Mouse (Mus musculus) stomach, postnatal 0 days (tissue): ENCODE results near the gene Prr3. TPM values are rescaled to one million over a fixed set of nuclear protein-coding genes. Genes with fewer than 3 reads are reported as not detected.

Experiments
- ATAC-seq: fragments of 200-750 bp; cut with Nextera tagmentation; 2 replicates; pipeline ENCODE4 v1.8.0; 2017; ENCODE audit not compliant: low FRiP score, low TSS enrichment
- DNase-seq: peaks from one replicate; pipeline ENCODE4 v3.0.0-alpha.2; 2016; ENCODE audit warnings: low spot score
- H3K27ac ChIP-seq: fragments of 300-500 bp; sonication (generic); replicated peaks from 2 replicates; pipeline ENCODE4 v1.5.1; 2014; ENCODE audit warnings: mild to moderate bottlenecking, control low read depth
- H3K27me3 ChIP-seq: fragments of 300-500 bp; sonication (generic); 2 replicates; pipeline ENCODE4 v1.6.1; 2014; ENCODE audit warnings: low read length; ENCODE audit not compliant: control insufficient read depth, insufficient read depth
- H3K36me3 ChIP-seq: fragments of 300-500 bp; sonication (generic); 2 replicates; pipeline ENCODE4 v1.6.1; 2014; ENCODE audit warnings: low read length, mixed read lengths; ENCODE audit not compliant: control insufficient read depth, insufficient read depth
- H3K4me1 ChIP-seq: fragments of 300-500 bp; sonication (generic); replicated peaks from 2 replicates; pipeline ENCODE4 v1.6.1; 2014; ENCODE audit warnings: antibody characterized with exemption; ENCODE audit not compliant: control insufficient read depth, insufficient read depth
- H3K4me2 ChIP-seq: fragments of 300-500 bp; sonication (generic); replicated peaks from 2 replicates; pipeline ENCODE4 v1.6.1; 2014; ENCODE audit warnings: low read depth, mild to moderate bottlenecking, control low read depth, moderate library complexity
- H3K4me3 ChIP-seq: fragments of 300-500 bp; sonication (generic); 2 replicates; pipeline ENCODE4 v1.5.1; 2014; ENCODE audit warnings: low read depth, low read length, control low read depth
- H3K9ac ChIP-seq: fragments of 300-500 bp; sonication (generic); 2 replicates; pipeline ENCODE4 v1.6.1; 2014; ENCODE audit warnings: mild to moderate bottlenecking, low read length, control low read depth, mixed read lengths
- H3K9me3 ChIP-seq: fragments of 300-500 bp; sonication (generic); 2 replicates; pipeline ENCODE4 v1.6.1; 2016; ENCODE audit warnings: low read length; ENCODE audit not compliant: control insufficient read depth
- CTCF ChIP-seq: IDR thresholded peaks from 2 replicates; pipeline ENCODE4 v1.5.1; 2016; ENCODE audit warnings: antibody characterized with exemption, low read depth, mild to moderate bottlenecking, moderate library complexity
- EP300 ChIP-seq: optimal IDR thresholded peaks from 2 replicates; pipeline ENCODE3; 2016; ENCODE audit warnings: antibody characterized with exemption
- WGBS: fragments of 180-500 bp; shearing (Covaris S2); extraction: QIAGEN DNeasy Blood & Tissue Kit; methylation state at CpG from one replicate; pipeline ENCODE4 v1.1.7; 2014; 5-methylcytosine and 5-hydroxymethylcytosine counted together
- microRNA counts: library from miRNA; unstranded; fragments of <30 nt; microRNA quantifications from one replicate; lab custom pipeline; 2015
- microRNA-seq: library from miRNA; unstranded; fragments of <30 nt; microRNA quantifications from one replicate; pipeline ENCODE4, GENCODE M21; 2016
- polyA plus RNA-seq: library from polyadenylated mRNA; unstranded; fragments of >200 nt; fragmentation: Nextera tagmentation; extraction: Ambion mirVana; gene quantifications from 2 replicates; pipeline ENCODE4 v1.2.1, GENCODE M21; 2015

Gene Prr3
- polyA plus RNA-seq, 1 experiment from 2014 or later, result 10.9 TPM

- H3K4me1 ChIP-seq, result no peaks in the 10 kb centered on the region
- ATAC-seq (no peak; the same call in 1 of the 2 replicates), DNase-seq (no peak)
- H3K27ac ChIP-seq, result no peak overlapping the region
- peaks cover 36% of the 10 kb centered on the region for H3K36me3 ChIP-seq
- H3K27me3 ChIP-seq, result no peaks in the 10 kb centered on the region
- H3K4me3 ChIP-seq, result no peak overlapping the region
- 97% methylated on average over 2 of the region's 2 CpGs for WGBS
- TF ChIP-seq EP300 (no peak), CTCF (no peak)
- H3K9ac ChIP-seq, result no peak overlapping the region
- H3K9me3 ChIP-seq, result no peaks in the 10 kb centered on the region
- H3K4me2 ChIP-seq, result no peak overlapping the region
These were observed 50.5 kb downstream of the Prr3 start for GRCm38 (mm10) chr17:35929534-35929933.

- no peak overlapping the region for H3K4me3 ChIP-seq
- H3K4me1 ChIP-seq, result no peaks in the 10 kb centered on the region
- H3K4me2 ChIP-seq, result no peak overlapping the region
- TF ChIP-seq CTCF (no peak), EP300 (no peak)
- DNase-seq, result no peak
- no peak overlapping the region for H3K27ac ChIP-seq
- no peaks in the 10 kb centered on the region for H3K27me3 ChIP-seq
- H3K9ac ChIP-seq, result no peak overlapping the region
- peaks cover 40% of the 10 kb centered on the region for H3K36me3 ChIP-seq
- 66% methylated on average over 1 of the region's 1 CpGs for WGBS
- no peak for ATAC-seq
- no peaks in the 10 kb centered on the region for H3K9me3 ChIP-seq
These were observed 52.6 kb downstream of the Prr3 start for GRCm38 (mm10) chr17:35927471-35927870.

- no peak overlapping the region for H3K4me3 ChIP-seq
- H3K27ac ChIP-seq, result no peak overlapping the region
- H3K9ac ChIP-seq, result no peak overlapping the region
- ATAC-seq (no peak), DNase-seq (no peak)
- H3K9me3 ChIP-seq, result no peaks in the 10 kb centered on the region
- peaks cover 23% of the 10 kb centered on the region for H3K36me3 ChIP-seq
- H3K27me3 ChIP-seq, result no peaks in the 10 kb centered on the region
- WGBS, result 91% methylated on average over 4 of the region's 4 CpGs
- no peak overlapping the region for H3K4me2 ChIP-seq
- H3K4me1 ChIP-seq, result peaks cover 4% of the 10 kb centered on the region
- TF ChIP-seq CTCF (no peak), EP300 (no peak)
These were observed 56.8 kb downstream of the Prr3 start for GRCm38 (mm10) chr17:35923281-35923680.

GRCm38 (mm10) chr17:35922566-35922965, 57.5 kb downstream of the Prr3 start:
- no peaks in the 10 kb centered on the region for H3K27me3 ChIP-seq
- DNase-seq (no peak), ATAC-seq (no peak)
- H3K27ac ChIP-seq, result no peak overlapping the region
- H3K36me3 ChIP-seq, result peaks cover 16% of the 10 kb centered on the region
- no peak overlapping the region for H3K4me3 ChIP-seq
- 0 out of 2 replicates have a peak overlapping the region, but pooled peaks have one; percentile 14 for H3K9ac ChIP-seq
- H3K4me1 ChIP-seq, result peaks cover 4% of the 10 kb centered on the region
- 79% methylated on average over 3 of the region's 3 CpGs for WGBS
- TF ChIP-seq EP300, result no peak
- no peak for TF ChIP-seq CTCF
- H3K9me3 ChIP-seq, result no peaks in the 10 kb centered on the region
- H3K4me2 ChIP-seq, result no peak overlapping the region

MicroRNA genes within 50 kb of the gene (microRNA counts, 519-probe panel; counts per million panel counts)
- microRNA mmu-miR-877 (lab: Ali Mortazavi, UCI), result not detected

Small RNAs within 50 kb of the gene (microRNA-seq; reads per million reads assigned to microRNA genes)
- 27.0 reads per million, percentile 28 among the genes with 10 or more reads in this experiment for gene Mir877

Other genes starting within 250 kb of the Prr3 start
- gene Ier3, start 158.6 kb downstream of the Prr3 start, polyA plus RNA-seq, result 74.8 and 79.5 TPM in 2 replicates
- gene Flot1, start 157.0 kb downstream of the Prr3 start, polyA plus RNA-seq, result 41.0 and 43.5 TPM in 2 replicates
- gene Tubb5, start 141.9 kb downstream of the Prr3 start, polyA plus RNA-seq, result 251 and 296 TPM in 2 replicates
- 2.1 and 2.2 TPM in 2 replicates for gene Mdc1, start 138.7 kb downstream of the Prr3 start, polyA plus RNA-seq
- 27.3 and 27.4 TPM in 2 replicates for gene Nrm, start 118.9 kb downstream of the Prr3 start, polyA plus RNA-seq
- gene Ppp1r18, start 114.6 kb downstream of the Prr3 start, polyA plus RNA-seq, result 15.3 and 16.6 TPM in 2 replicates
- 14.2 and 19.3 TPM in 2 replicates for gene Dhx16, start 100.4 kb downstream of the Prr3 start, polyA plus RNA-seq
- 20.5 and 21.7 TPM in 2 replicates for gene 2310061I04Rik, start 82.8 kb downstream of the Prr3 start, polyA plus RNA-seq
- gene Atat1, start 70.2 kb downstream of the Prr3 start, polyA plus RNA-seq, result 12.7 and 14.5 TPM in 2 replicates
- gene Mrps18b, start 63.8 kb downstream of the Prr3 start, polyA plus RNA-seq, result 80.0 and 83.4 TPM in 2 replicates
- 13.9 and 17.4 TPM in 2 replicates for gene Ppp1r10, start 63.8 kb downstream of the Prr3 start, polyA plus RNA-seq
- gene Abcf1, start 10.5 kb downstream of the Prr3 start, polyA plus RNA-seq, result 54.8 and 71.5 TPM in 2 replicates
- 24.6 and 25.1 TPM in 2 replicates for gene Gnl1, start 385 bp downstream of the Prr3 start, polyA plus RNA-seq
- gene H2-T24, start 40.3 kb upstream of the Prr3 start, polyA plus RNA-seq, result 1.0 and 1.1 TPM in 2 replicates
- 35.9 and 40.2 TPM in 2 replicates for gene H2-T23, start 52.6 kb upstream of the Prr3 start, polyA plus RNA-seq
- 18.9 and 21.0 TPM in 2 replicates for gene H2-T22, start 62.5 kb upstream of the Prr3 start, polyA plus RNA-seq
- not detected in 2 replicates for gene Gm6034, start 62.7 kb upstream of the Prr3 start, polyA plus RNA-seq
- gene Gm11127, start 78.1 kb upstream of the Prr3 start, polyA plus RNA-seq, result 0.08 and 0.10 TPM in 2 replicates
- not detected in 2 replicates for gene Gm19684, start 141.4 kb upstream of the Prr3 start, polyA plus RNA-seq
- gene Gm7030, start 149.2 kb upstream of the Prr3 start, polyA plus RNA-seq, result not detected in 2 replicates
- 0.16 and 0.22 TPM in 2 replicates for gene Gm8909, start 188.3 kb upstream of the Prr3 start, polyA plus RNA-seq
- 0.04 TPM in 1 of 2 replicates, not detected in the other for gene H2-T3, start 210.1 kb upstream of the Prr3 start, polyA plus RNA-seq